Mouse (Mus musculus) embryonic fibroblast, embryonic 13.5 days (primary cell): ENCODE measurements around the gene 1700019D03Rik.

ENCODE experiments used
- CTCF ChIP-seq: IDR thresholded peaks from 2 replicates; pipeline ENCODE4 v1.5.1; 2011; ENCODE audit warnings: mild to moderate bottlenecking, control low read depth, low read length, moderate library complexity, borderline replicate concordance; ENCODE audit not compliant: insufficient read depth
- POLR2A ChIP-seq: IDR thresholded peaks from 2 replicates; pipeline ENCODE4 v1.6.1; 2011; ENCODE audit warnings: low read depth, mild to moderate bottlenecking, control low read depth, low read length, moderate library complexity

GRCm38 (mm10) chr1:53018746-53019505 lies 1.1 kb downstream of the 1700019D03Rik start:
- TF ChIP-seq CTCF (no peak), POLR2A (no peak)
